In the genomic region with DNA sequence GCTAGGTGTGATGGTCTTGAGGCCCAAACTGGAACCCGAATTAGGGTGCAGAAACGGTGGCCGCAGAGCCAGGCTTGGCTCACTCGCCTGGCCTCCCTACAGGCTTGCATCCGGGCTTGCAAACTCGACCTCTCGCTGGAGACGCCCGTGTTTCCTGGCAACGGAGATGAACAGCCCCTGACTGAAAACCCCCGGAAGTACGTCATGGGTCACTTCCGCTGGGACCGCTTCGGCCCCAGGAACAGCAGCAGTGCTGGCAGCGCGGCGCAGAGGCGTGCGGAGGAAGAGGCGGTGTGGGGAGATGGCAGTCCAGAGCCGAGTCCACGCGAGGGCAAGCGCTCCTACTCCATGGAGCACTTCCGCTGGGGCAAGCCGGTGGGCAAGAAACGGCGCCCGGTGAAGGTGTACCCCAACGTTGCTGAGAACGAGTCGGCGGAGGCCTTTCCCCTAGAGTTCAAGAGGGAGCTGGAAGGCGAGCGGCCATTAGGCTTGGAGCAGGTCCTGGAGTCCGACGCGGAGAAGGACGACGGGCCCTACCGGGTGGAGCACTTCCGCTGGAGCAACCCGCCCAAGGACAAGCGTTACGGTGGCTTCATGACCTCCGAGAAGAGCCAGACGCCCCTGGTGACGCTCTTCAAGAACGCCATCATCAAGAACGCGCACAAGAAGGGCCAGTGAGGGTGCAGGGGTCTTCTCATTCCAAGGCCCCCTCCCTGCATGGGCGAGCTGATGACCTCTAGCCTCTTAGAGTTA, we compare ENCODE assay signal across 8 mouse cellular contexts. TPM values are rescaled to one million over a fixed set of nuclear protein-coding genes. Genes with fewer than 3 reads are reported as not detected.
A peak's percentile ranks its signal among the peaks of the same experiment; 100 is the strongest.
DNase-seq lines count a peak whose midpoint lies in the region; ATAC-seq lines count a peak whose summit lies in the region.

No protein-coding gene starts in this region.

- H3K9ac ChIP-seq in hindbrain, embryonic 14.5 days, result peak overlapping the region; percentile 77

- peak overlapping the region; percentile 95 for H3K27ac ChIP-seq in hindbrain, embryonic 14.5 days

- peak; percentile 98 for DNase-seq in R1 (ENCODE audit: low read depth, low spot score)
- peak; percentile 92 to 93 for DNase-seq in cerebellum, postnatal 14 days
- peak; percentile 83 to 89 for DNase-seq in frontal cortex, postnatal 36 days (ENCODE audit: low spot score in 2 of 2)
- DNase-seq in hindbrain, embryonic 14.5 days (ENCODE audit: low spot score), result peak; percentile 93
- peak; percentile 74 to 80 for DNase-seq in layer of hippocampus, postnatal 25 days (ENCODE audit: extremely low spot score in 1 of 2, low spot score in 1 of 2)
- peak; percentile 93 for DNase-seq in lung, postnatal 10 days
- DNase-seq in ovary, postnatal 14 days (ENCODE audit: low spot score), result peak; percentile 61
- peak; percentile 84 for DNase-seq in thymus, postnatal 0 days (ENCODE audit: low spot score)

- H3K4me3 ChIP-seq in hindbrain, embryonic 14.5 days (replicated peaks; ENCODE audit: low read length), result peak overlapping the region; percentile 63

- H3K27me3 ChIP-seq in hindbrain, embryonic 14.5 days (ENCODE audit: control insufficient read depth, insufficient read depth, low read length), result peaks cover 9% of the 10 kb centered on the region

- peak; percentile 97 for ATAC-seq in hindbrain, embryonic 14.5 days (ENCODE audit: low FRiP score)

- peaks cover 7% of the 10 kb centered on the region for H3K4me1 ChIP-seq in hindbrain, embryonic 14.5 days (replicated peaks; ENCODE audit: control insufficient read depth, insufficient read depth, low read length)

- H3K4me2 ChIP-seq in hindbrain, embryonic 14.5 days (replicated peaks), result peak overlapping the region; percentile 79

- H3K9me3 ChIP-seq in hindbrain, embryonic 14.5 days (ENCODE audit: control insufficient read depth, low read length), result no peaks in the 10 kb centered on the region

- peaks cover 20% of the 10 kb centered on the region for H3K36me3 ChIP-seq in hindbrain, embryonic 14.5 days (replicated peaks; ENCODE audit: control insufficient read depth, insufficient read depth)

- 4% methylated on average over 53 of the region's 53 CpGs for WGBS in hindbrain, embryonic 14.5 days

RNA-seq across cellular contexts. Expression of gene Pomc, which starts 5.2 kb away (rescaled TPM):
- 3.3 and 3.9 TPM in 2 replicates for polyA plus RNA-seq in hindbrain, embryonic 14.5 days (2014; fragmentation: Nextera tagmentation; extraction: Ambion mirVana)
- total RNA-seq in layer of hippocampus, postnatal 25 days (2021), result 1 to 10 TPM; 3.0 to 3.2 TPM
- 8.4 and 9.1 TPM in 2 replicates for polyA plus RNA-seq in thymus, postnatal 0 days (2015; fragmentation: Nextera tagmentation; extraction: Ambion mirVana)

Comparison
In these comparisons a context has a peak if more than half of its experiments do, and no peak if none do; other contexts are left out.
1. Peak in every context shown above with its lines: DNase-seq, ATAC-seq, H3K4me3 ChIP-seq and H3K27ac ChIP-seq.